Mouse (Mus musculus): ENCODE results near the gene Fscn1.

DNA sequence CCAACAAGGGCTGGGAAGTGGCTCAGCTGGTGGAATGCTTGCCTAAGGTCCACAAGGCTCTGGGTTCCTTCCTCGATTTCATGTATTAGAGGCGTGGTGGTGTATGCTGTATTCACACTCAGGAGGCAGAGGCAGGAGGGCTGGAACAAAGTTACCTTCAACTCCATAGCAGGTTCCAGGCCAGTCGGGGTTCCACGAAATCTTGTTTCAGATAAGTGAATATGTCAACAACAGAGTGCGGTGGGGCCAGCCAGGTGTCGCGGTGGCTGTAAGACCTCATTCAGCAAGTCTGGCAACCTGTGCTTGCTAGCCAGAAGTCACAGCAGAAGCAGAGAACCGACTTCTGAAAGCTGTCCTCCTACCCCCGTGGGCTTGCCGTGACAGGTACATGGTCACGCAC, 44.9 kb upstream of the Fscn1 start:
- TF ChIP-seq CTCF (IDR thresholded peaks at IDR 0.05; ENCODE audit: low read depth) = no peak
- no peak for TF ChIP-seq EP300 (IDR thresholded peaks at IDR 0.05; ENCODE audit: low read depth)
